Mouse (Mus musculus): ENCODE measurements around the gene Tmem178b. TPM values are rescaled to one million over a fixed set of nuclear protein-coding genes. Genes with fewer than 3 reads are reported as not detected.

Tmem178b gene
- polyA plus RNA-seq, 1 experiment from 2014 or later = 32.4 TPM

Other genes with a start within 250 kb of the Tmem178b start
- 22.5 and 26.0 TPM in 2 replicates for gene Braf, start 147.8 kb upstream of the Tmem178b start, polyA plus RNA-seq (2015; fragmentation: Nextera tagmentation; extraction: Ambion mirVana)
- 170 and 195 TPM in 2 replicates for gene Mrps33, start 62.3 kb upstream of the Tmem178b start, polyA plus RNA-seq (2015; fragmentation: Nextera tagmentation; extraction: Ambion mirVana)